Mouse (Mus musculus) thymus, adult 2 months (tissue): ENCODE results near the gene Cntnap2. TPM values are rescaled to one million over a fixed set of nuclear protein-coding genes. Genes with fewer than 3 reads are reported as not detected.

Experiments
- DNase-seq: peaks from one replicate; pipeline ENCODE4 v3.0.0; 2021
- H3K27ac ChIP-seq: fragments of 200-500 bp; 2 replicates; pipeline ENCODE4 v1.5.1; 2012; ENCODE audit warnings: low read length, control low read depth; ENCODE audit not compliant: control insufficient read depth, insufficient read depth
- H3K27me3 ChIP-seq: fragments of 200-500 bp; 2 replicates; pipeline ENCODE4 v1.6.1; 2012; ENCODE audit warnings: mild to moderate bottlenecking, low read length, moderate library complexity, mixed read lengths; ENCODE audit not compliant: control insufficient read depth, insufficient read depth
- H3K36me3 ChIP-seq: fragments of 200-500 bp; 2 replicates; pipeline ENCODE4 v1.6.1; 2012; ENCODE audit warnings: mild to moderate bottlenecking, low read length, moderate library complexity; ENCODE audit not compliant: control insufficient read depth, insufficient read depth
- H3K4me1 ChIP-seq: fragments of 200-500 bp; replicated peaks from 2 replicates; pipeline ENCODE4 v1.6.1; 2012; ENCODE audit warnings: low read length; ENCODE audit not compliant: control insufficient read depth, insufficient read depth
- H3K4me3 ChIP-seq: fragments of 200-500 bp; 2 replicates; pipeline ENCODE4 v1.5.1; 2012; ENCODE audit warnings: mild to moderate bottlenecking, low read length, control low read depth, moderate library complexity; ENCODE audit not compliant: control insufficient read depth, insufficient read depth
- CTCF ChIP-seq: fragments of 200-500 bp; IDR thresholded peaks from 2 replicates; pipeline ENCODE4 v1.5.1; 2012; ENCODE audit warnings: mild to moderate bottlenecking, control low read depth, low read length, moderate library complexity, borderline replicate concordance; ENCODE audit not compliant: control insufficient read depth, poor library complexity, insufficient read depth; ENCODE audit errors: extremely low read depth
- POLR2A ChIP-seq: fragments of 200-500 bp; IDR thresholded peaks from 2 replicates; pipeline ENCODE4 v1.6.1; 2012; ENCODE audit warnings: mild to moderate bottlenecking, low read length, control low read depth, moderate library complexity; ENCODE audit not compliant: control insufficient read depth, poor library complexity, insufficient read depth; ENCODE audit errors: extremely low read depth
- WGBS: fragments of 180-500 bp; shearing (Covaris S2); methylation state at CpG from one replicate; pipeline ENCODE4 v1.1.7; 2018; 5-methylcytosine and 5-hydroxymethylcytosine counted together
- polyA plus RNA-seq: library from polyadenylated mRNA; depleted of rRNA; stranded (reverse); fragments of >200 nt; gene quantifications from 2 replicates; pipeline ENCODE4 v1.2.3, GENCODE M21; 2012

Gene Cntnap2
- polyA plus RNA-seq, 1 experiment, result 1.0 TPM

- Histone ChIP-seq H3K36me3 (no peaks in the 10 kb centered on the region), H3K4me3 (no peak overlapping the region), H3K27ac (no peak overlapping the region), H3K27me3 (no peaks in the 10 kb centered on the region), H3K4me1 (no peaks in the 10 kb centered on the region)
- WGBS, result 90% methylated on average over 3 of the region's 3 CpGs
- no peak for DNase-seq
- TF ChIP-seq CTCF, result no peak
- TF ChIP-seq POLR2A, result no peak
These were observed 2168.4 kb downstream of the Cntnap2 start for GRCm38 (mm10) chr6:47227601-47228000.

GRCm38 (mm10) chr6:47228676-47229317 is 2169.6 kb downstream of the Cntnap2 start:
- Histone ChIP-seq H3K36me3 (no peaks in the 10 kb centered on the region), H3K4me1 (no peaks in the 10 kb centered on the region), H3K27me3 (no peaks in the 10 kb centered on the region), H3K27ac (no peak overlapping the region), H3K4me3 (no peak overlapping the region)
- TF ChIP-seq CTCF (no peak), POLR2A (no peak)
- no peak for DNase-seq
- 87% methylated on average over 7 of the region's 7 CpGs for WGBS

- no peaks in the 10 kb centered on the region for H3K4me1 ChIP-seq
- H3K4me3 ChIP-seq, result no peak overlapping the region
- H3K36me3 ChIP-seq, result no peaks in the 10 kb centered on the region
- TF ChIP-seq POLR2A, result no peak
- no peak for TF ChIP-seq CTCF
- no peak overlapping the region for H3K27ac ChIP-seq
- WGBS, result 90% methylated on average over 6 of the region's 6 CpGs
- no peak for DNase-seq
- H3K27me3 ChIP-seq, result no peaks in the 10 kb centered on the region
These were observed 2172.4 kb downstream of the Cntnap2 start for GRCm38 (mm10) chr6:47231513-47231912.

- Histone ChIP-seq H3K4me3 (no peak overlapping the region), H3K27ac (no peak overlapping the region), H3K4me1 (peaks cover 3% of the 10 kb centered on the region), H3K36me3 (no peaks in the 10 kb centered on the region), H3K27me3 (no peaks in the 10 kb centered on the region)
- DNase-seq, result no peak
- TF ChIP-seq CTCF (no peak), POLR2A (no peak)
- 90% methylated on average over 3 of the region's 3 CpGs for WGBS
These were observed 2180.3 kb downstream of the Cntnap2 start for GRCm38 (mm10) chr6:47239376-47239921.

- no peak for DNase-seq
- TF ChIP-seq CTCF (no peak), POLR2A (no peak)
- Histone ChIP-seq H3K4me1 (peaks cover 5% of the 10 kb centered on the region), H3K27me3 (no peaks in the 10 kb centered on the region), H3K27ac (no peak overlapping the region), H3K36me3 (no peaks in the 10 kb centered on the region), H3K4me3 (no peak overlapping the region)
These were observed 2182.2 kb downstream of the Cntnap2 start for GRCm38 (mm10) chr6:47241379-47241778.

- H3K4me3 ChIP-seq, result no peak overlapping the region
These were observed 2184.9 kb downstream of the Cntnap2 start for GRCm38 (mm10) chr6:47243863-47244606.

More at GRCm38 (mm10) chr6:47243863-47244606, 2184.9 kb downstream of the Cntnap2 start:
- DNase-seq, result peak; percentile 33
- Histone ChIP-seq H3K36me3 (no peaks in the 10 kb centered on the region), H3K27ac (no peak overlapping the region), H3K27me3 (no peaks in the 10 kb centered on the region), H3K4me1 (peaks cover 5% of the 10 kb centered on the region)
- WGBS, result 28% methylated on average over 6 of the region's 6 CpGs
- no peak for TF ChIP-seq CTCF
